Mouse (Mus musculus) heart, postnatal 0 days (tissue): ENCODE measurements around the gene Marco.

Experiments used
- CTCF ChIP-seq: IDR thresholded peaks from 2 replicates; pipeline ENCODE4 v1.5.1; 2016; ENCODE audit warnings: antibody characterized with exemption, control low read depth, low read depth
- EP300 ChIP-seq: IDR thresholded peaks from 2 replicates; pipeline ENCODE4 v1.6.1; 2016; ENCODE audit warnings: antibody characterized with exemption, low read depth

DNA sequence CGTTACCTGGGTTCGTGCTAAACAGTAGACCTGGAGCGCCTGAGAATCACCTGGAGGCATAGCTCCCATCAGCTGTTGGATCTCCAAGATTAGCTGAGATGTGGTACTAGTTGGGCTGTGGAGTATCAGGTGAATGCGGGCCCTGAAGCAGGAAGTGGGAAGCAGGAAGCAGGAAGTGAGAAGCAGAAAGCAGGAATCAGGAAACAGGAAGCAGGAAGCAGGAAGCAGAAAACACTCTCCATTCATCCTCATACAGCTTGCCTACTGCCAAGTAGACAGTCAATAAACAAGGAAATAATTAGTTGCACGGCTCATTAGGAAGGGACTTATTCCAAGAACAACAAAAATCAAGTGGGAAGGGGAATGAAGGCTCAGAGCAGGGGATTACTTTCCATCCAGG is 69.2 kb downstream of the Marco start:
- TF ChIP-seq CTCF (no peak), EP300 (no peak)
